Mouse (Mus musculus) layer of hippocampus, adult 9-10 months (tissue): ENCODE data around the gene Pdlim4.
A peak's percentile ranks its signal among the peaks of the same experiment; 100 is the strongest.

Source experiments
- DNase-seq: peaks from one replicate; pipeline ENCODE4 v3.0.0; 2022; ENCODE audit warnings: low spot score

The Pdlim4 gene

GRCm38 (mm10) chr11:54091726-54092125, 22.9 kb upstream of the Pdlim4 start:
- no peak for DNase-seq

- DNase-seq, result no peak
Observed at GRCm38 (mm10) chr11:54090091-54090879, 21.5 kb upstream of the Pdlim4 start.

- peak; percentile 71 for DNase-seq
Observed at GRCm38 (mm10) chr11:54088947-54089317, 20.1 kb upstream of the Pdlim4 start.

- DNase-seq, result no peak
Observed at GRCm38 (mm10) chr11:54088253-54088946, 19.6 kb upstream of the Pdlim4 start.

- DNase-seq, result no peak
Observed at GRCm38 (mm10) chr11:54085816-54086215, 17.0 kb upstream of the Pdlim4 start.

GRCm38 (mm10) chr11:54084976-54085375, 16.2 kb upstream of the Pdlim4 start:
- no peak for DNase-seq

GRCm38 (mm10) chr11:54082725-54083124, 13.9 kb upstream of the Pdlim4 start:
- no peak for DNase-seq

GRCm38 (mm10) chr11:54080435-54080834, 11.6 kb upstream of the Pdlim4 start:
- DNase-seq, result no peak

- DNase-seq, result no peak
Observed at GRCm38 (mm10) chr11:54076101-54076500, 7.3 kb upstream of the Pdlim4 start.

- no peak for DNase-seq
Observed at GRCm38 (mm10) chr11:54075353-54075752, 6.5 kb upstream of the Pdlim4 start.

- DNase-seq, result no peak
Observed at GRCm38 (mm10) chr11:54073291-54073690, 4.5 kb upstream of the Pdlim4 start.

- DNase-seq, result no peak
Observed at GRCm38 (mm10) chr11:54071726-54072445, 3.1 kb upstream of the Pdlim4 start.

GRCm38 (mm10) chr11:54067996-54068519, 756 bp downstream of the Pdlim4 start:
- no peak for DNase-seq

GRCm38 (mm10) chr11:54067318-54067995, 1.4 kb downstream of the Pdlim4 start:
- DNase-seq, result no peak

- DNase-seq, result no peak
Observed at GRCm38 (mm10) chr11:54066400-54066799, 2.4 kb downstream of the Pdlim4 start.

GRCm38 (mm10) chr11:54065915-54066178, 3.0 kb downstream of the Pdlim4 start:
- no peak for DNase-seq

- DNase-seq, result no peak
Observed at GRCm38 (mm10) chr11:54065106-54065914, 3.5 kb downstream of the Pdlim4 start.

- no peak for DNase-seq
Observed at GRCm38 (mm10) chr11:54064412-54064978, 4.3 kb downstream of the Pdlim4 start.

- no peak for DNase-seq
Observed at GRCm38 (mm10) chr11:54063472-54063775, 5.4 kb downstream of the Pdlim4 start.

GRCm38 (mm10) chr11:54062753-54063471, 5.9 kb downstream of the Pdlim4 start:
- DNase-seq, result no peak
